ENCODE assay signal across 8 mouse cellular contexts in the genomic region with DNA sequence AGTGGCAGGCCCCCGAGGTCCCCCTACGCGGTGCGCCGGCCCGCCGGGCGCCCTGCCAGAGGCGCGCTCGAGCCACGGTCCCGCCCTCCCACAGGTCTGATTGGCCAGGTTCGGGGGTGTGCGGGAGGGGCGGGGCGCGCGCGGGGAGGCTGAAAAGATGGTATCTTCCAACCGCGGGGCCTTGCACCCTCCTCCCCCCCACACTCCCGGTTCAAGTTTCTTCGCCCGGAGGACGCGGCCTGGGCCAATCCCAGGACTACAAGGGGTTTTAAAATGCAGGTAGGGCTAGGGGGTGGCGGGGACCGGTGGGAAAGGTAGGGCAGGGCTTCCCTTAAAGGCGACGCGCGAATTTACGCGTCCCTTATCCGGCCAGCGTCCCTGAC. TPM values are rescaled to one million over a fixed set of nuclear protein-coding genes. Genes with fewer than 3 reads are reported as not detected.
DNase-seq lines count a peak whose midpoint lies in the region; ATAC-seq lines count a peak whose summit lies in the region.

No protein-coding gene starts in this region.

- no peaks in the 10 kb centered on the region for H3K9me3 ChIP-seq in hindbrain, embryonic 15.5 days

- H3K27ac ChIP-seq in hindbrain, embryonic 15.5 days (replicated peaks), result peak overlapping the region; percentile 95

- DNase-seq in WW6 (ENCODE audit: low read depth, low spot score), result peak; percentile 90
- DNase-seq in cerebellum, postnatal 25 days, result peak; percentile 99 to 100
- DNase-seq in gastrocnemius, adult 18-20 months (ENCODE audit: low spot score), result peak; percentile 98
- DNase-seq in layer of hippocampus, postnatal 36 days, result peak; percentile 98
- peak; percentile 95 for DNase-seq in lung, postnatal 25 days (ENCODE audit: low spot score)
- DNase-seq in retina, adult 2 months (ENCODE audit: low read depth, low spot score), result peak; percentile 98
- DNase-seq in thymus, postnatal 25 days, result peak; percentile 98

- no peaks in the 10 kb centered on the region for H3K27me3 ChIP-seq in hindbrain, embryonic 15.5 days

- H3K4me3 ChIP-seq in hindbrain, embryonic 15.5 days, result peak overlapping the region; percentile 71

- peak; percentile 92 for ATAC-seq in hindbrain, embryonic 15.5 days (ENCODE audit: low FRiP score, low read depth)

- H3K36me3 ChIP-seq in hindbrain, embryonic 15.5 days, result no peaks in the 10 kb centered on the region

- H3K9ac ChIP-seq in hindbrain, embryonic 15.5 days, result peak overlapping the region; percentile 76

- H3K4me2 ChIP-seq in hindbrain, embryonic 15.5 days, result peak overlapping the region; percentile 95

- under 1% methylated on average over 29 of the region's 37 CpGs for WGBS in hindbrain, embryonic 15.5 days

- H3K4me1 ChIP-seq in hindbrain, embryonic 15.5 days (replicated peaks), result peaks cover 70% of the 10 kb centered on the region

RNA-seq across cellular contexts. Expression of a gene that starts 0.3 kb away (rescaled TPM):
- total RNA-seq in gastrocnemius, adult 18-20 months (2021), result 10 to 100 TPM; 39.4 to 42.6 TPM
- polyA plus RNA-seq in hindbrain, embryonic 15.5 days (2015; fragmentation: Nextera tagmentation; extraction: Ambion mirVana), result 13.7 and 14.7 TPM in 2 replicates
- 10 to 100 TPM; 68.1 to 70.0 TPM for total RNA-seq in layer of hippocampus, postnatal 36 days (2021)

RNA-seq across cellular contexts. Expression of a gene that starts 30.6 kb away (rescaled TPM):
- total RNA-seq in gastrocnemius, adult 18-20 months (2021), result 1 to 10 TPM; 1.1 to 1.2 TPM
- 2.7 and 2.9 TPM in 2 replicates for polyA plus RNA-seq in hindbrain, embryonic 15.5 days (2015; fragmentation: Nextera tagmentation; extraction: Ambion mirVana)
- 1 to 10 TPM; 4.5 to 5.7 TPM for total RNA-seq in layer of hippocampus, postnatal 36 days (2021)

RNA-seq across cellular contexts. Expression of a gene that starts 58.7 kb away (rescaled TPM):
- under 1 TPM; 0.11 to 0.21 TPM for total RNA-seq in gastrocnemius, adult 18-20 months (2021)
- polyA plus RNA-seq in hindbrain, embryonic 15.5 days (2015; fragmentation: Nextera tagmentation; extraction: Ambion mirVana), result 30.8 and 32.2 TPM in 2 replicates
- total RNA-seq in layer of hippocampus, postnatal 36 days (2021), result 100 to 1,000 TPM; 168 to 174 TPM

Comparison
In these comparisons a context has a peak if more than half of its experiments do, and no peak if none do; other contexts are left out.
1. Peak in every context shown above with its lines: DNase-seq, ATAC-seq, H3K4me3 ChIP-seq and H3K27ac ChIP-seq.
2. RNA of a gene that starts 58.7 kb away (total RNA-seq): 168 to 174 TPM in layer of hippocampus, postnatal 36 days; 0.11 to 0.21 TPM in gastrocnemius, adult 18-20 months; every median in the first group is over 100 times any median in the second.